Mouse (Mus musculus) lung, adult 2 months (tissue): ENCODE results near the gene Nkain2. TPM values are rescaled to one million over a fixed set of nuclear protein-coding genes. Genes with fewer than 3 reads are reported as not detected.

Experiments
- DNase-seq: peaks from one replicate; pipeline ENCODE4 v3.0.0; 2022
- H3K4me1 ChIP-seq: fragments of 200-500 bp; 2 replicates; pipeline ENCODE4 v1.6.1; 2011; ENCODE audit warnings: low read length; ENCODE audit not compliant: control insufficient read depth, insufficient read depth
- H3K4me3 ChIP-seq: fragments of 200-500 bp; replicated peaks from 2 replicates; pipeline ENCODE3; 2011; ENCODE audit warnings: low read depth, mild to moderate bottlenecking, control low read depth, low read length; ENCODE audit errors: extremely low read depth
- CTCF ChIP-seq: fragments of 200-500 bp; IDR thresholded peaks from 2 replicates; pipeline ENCODE4 v1.5.1; 2011; ENCODE audit warnings: mild to moderate bottlenecking, low read length, control low read depth; ENCODE audit not compliant: insufficient read depth
- POLR2A ChIP-seq: fragments of 200-500 bp; IDR thresholded peaks from 2 replicates; pipeline ENCODE4 v1.6.1; 2011; ENCODE audit warnings: low read depth, mild to moderate bottlenecking, control low read depth, low read length, borderline replicate concordance; ENCODE audit errors: extremely low read depth
- WGBS: fragments of 180-500 bp; shearing (Covaris S2); methylation state at CpG from one replicate; pipeline ENCODE4 v1.1.7; 2018; 5-methylcytosine and 5-hydroxymethylcytosine counted together
- polyA plus RNA-seq: library from polyadenylated mRNA; depleted of rRNA; stranded (reverse); fragments of >200 nt; gene quantifications from 2 replicates; pipeline ENCODE4 v1.2.3, GENCODE M21; 2012

Nkain2 gene
- polyA plus RNA-seq, 1 experiment = 0.05 TPM

- H3K4me3 ChIP-seq = no peak overlapping the region
- H3K4me1 ChIP-seq = no peaks in the 10 kb centered on the region
- DNase-seq = no peak
- TF ChIP-seq CTCF (no peak), POLR2A (no peak)
These were observed 476.0 kb downstream of the Nkain2 start for GRCm38 (mm10) chr10:32414228-32414627.

DNA sequence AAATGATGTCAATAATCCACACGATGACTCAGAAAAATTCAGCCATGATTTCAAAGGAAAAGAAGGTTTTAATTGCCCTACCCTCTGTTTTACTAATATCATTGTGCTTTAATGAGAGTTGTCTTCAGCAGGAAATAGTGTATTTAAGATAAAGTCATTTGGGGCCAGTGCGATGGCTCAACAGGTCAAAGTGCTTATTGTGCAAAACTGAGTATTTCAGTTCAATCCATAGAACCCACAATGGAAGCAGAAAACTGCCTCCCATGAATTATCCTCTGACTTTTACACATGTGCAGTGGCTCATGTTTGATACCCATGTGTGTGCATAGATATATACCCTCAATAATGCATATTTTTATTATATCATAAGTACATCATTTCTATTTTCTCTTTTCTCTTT lies 478.9 kb downstream of the Nkain2 start:
- Histone ChIP-seq H3K4me3 (no peak overlapping the region), H3K4me1 (no peaks in the 10 kb centered on the region)
- DNase-seq = no peak
- WGBS = 79% methylated on average over 2 of the region's 2 CpGs
- TF ChIP-seq POLR2A = no peak
- no peak for TF ChIP-seq CTCF

GRCm38 (mm10) chr10:32400961-32401360 lies 489.3 kb downstream of the Nkain2 start:
- DNase-seq = no peak
- Histone ChIP-seq H3K4me3 (no peak overlapping the region), H3K4me1 (no peaks in the 10 kb centered on the region)
- 68% methylated on average over 1 of the region's 1 CpGs for WGBS
- TF ChIP-seq CTCF = no peak
- no peak for TF ChIP-seq POLR2A

GRCm38 (mm10) chr10:32393859-32394521 lies 496.3 kb downstream of the Nkain2 start:
- DNase-seq = no peak
- WGBS = 57% methylated on average over 1 of the region's 1 CpGs
- no peak overlapping the region for H3K4me3 ChIP-seq
- TF ChIP-seq CTCF (no peak), POLR2A (no peak)
- H3K4me1 ChIP-seq = no peaks in the 10 kb centered on the region

- 93% methylated on average over 1 of the region's 1 CpGs for WGBS
- no peaks in the 10 kb centered on the region for H3K4me1 ChIP-seq
- TF ChIP-seq POLR2A = no peak
- TF ChIP-seq CTCF = no peak
- no peak overlapping the region for H3K4me3 ChIP-seq
- no peak for DNase-seq
These were observed 496.9 kb downstream of the Nkain2 start for GRCm38 (mm10) chr10:32393326-32393725.

- DNase-seq = no peak
- 86% methylated on average over 9 of the region's 9 CpGs for WGBS
- Histone ChIP-seq H3K4me1 (no peaks in the 10 kb centered on the region), H3K4me3 (no peak overlapping the region)
- no peak for TF ChIP-seq POLR2A
- no peak for TF ChIP-seq CTCF
These were observed 577.5 kb downstream of the Nkain2 start for GRCm38 (mm10) chr10:32312754-32313153.

GRCm38 (mm10) chr10:32301024-32301597 lies 589.2 kb downstream of the Nkain2 start:
- no peak for TF ChIP-seq POLR2A
- TF ChIP-seq CTCF = no peak
- WGBS = 85% methylated on average over 3 of the region's 3 CpGs
- no peak for DNase-seq
- Histone ChIP-seq H3K4me3 (no peak overlapping the region), H3K4me1 (no peaks in the 10 kb centered on the region)

DNA sequence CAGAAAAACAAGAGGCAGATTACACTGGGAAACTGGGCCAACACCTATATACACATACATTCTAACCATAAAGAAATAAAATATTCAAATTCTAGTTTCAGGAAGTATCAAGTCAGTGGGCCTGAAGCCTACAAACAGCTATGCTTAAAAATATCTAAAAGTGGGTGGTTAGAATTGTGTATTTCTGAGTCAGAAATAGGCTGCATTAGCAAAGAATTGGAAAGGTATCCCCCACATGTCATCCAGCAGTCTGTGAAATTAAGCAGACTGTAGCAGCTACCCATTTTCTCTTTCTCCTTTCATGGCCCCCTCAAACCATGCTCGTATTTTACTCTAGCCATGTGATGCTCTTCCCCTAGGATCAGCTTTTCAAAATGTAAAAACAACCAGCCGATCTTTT lies 599.8 kb downstream of the Nkain2 start:
- no peaks in the 10 kb centered on the region for H3K4me1 ChIP-seq
- WGBS = 65% methylated on average over 2 of the region's 2 CpGs
- no peak overlapping the region for H3K4me3 ChIP-seq
- DNase-seq = no peak
- TF ChIP-seq CTCF = no peak
- no peak for TF ChIP-seq POLR2A

- H3K4me1 ChIP-seq = no peaks in the 10 kb centered on the region
- TF ChIP-seq POLR2A (no peak), CTCF (no peak)
- no peak overlapping the region for H3K4me3 ChIP-seq
- DNase-seq = no peak
- WGBS = 76% methylated on average over 1 of the region's 1 CpGs
These were observed 606.6 kb downstream of the Nkain2 start for GRCm38 (mm10) chr10:32283690-32284089.

DNA sequence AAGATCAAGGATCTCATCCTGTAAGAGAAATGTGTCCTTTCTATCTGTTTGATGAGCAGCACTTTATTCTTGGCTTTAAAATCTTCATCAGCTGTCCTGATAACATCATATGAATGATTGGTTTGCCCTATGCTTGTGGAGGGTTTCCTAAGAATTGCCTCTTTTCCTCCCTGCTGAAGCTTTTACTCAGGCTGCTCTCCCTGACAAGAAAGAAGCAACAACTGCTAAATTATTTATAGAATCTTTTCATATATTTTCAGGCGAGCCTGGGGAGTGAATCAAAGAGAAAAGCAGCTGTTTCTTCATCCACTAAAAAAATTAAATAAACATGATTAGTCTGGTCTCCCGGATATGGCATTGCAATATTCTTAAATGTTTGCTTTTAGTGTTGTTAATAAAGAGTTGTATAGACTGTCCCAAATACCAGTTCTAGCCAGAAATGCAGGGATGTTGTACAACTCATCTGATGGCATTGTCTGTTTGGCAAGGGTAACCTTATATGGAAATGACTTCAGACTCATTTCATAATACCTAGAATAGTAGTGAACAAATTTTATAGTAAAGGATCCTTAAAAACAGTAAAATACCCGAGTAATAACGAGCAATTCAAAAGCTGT lies 646.9 kb downstream of the Nkain2 start:
- Histone ChIP-seq H3K4me3 (no peak overlapping the region), H3K4me1 (no peaks in the 10 kb centered on the region)
- no peak for DNase-seq
- 49% methylated on average over 4 of the region's 4 CpGs for WGBS
- TF ChIP-seq POLR2A (no peak), CTCF (no peak)
